Mouse (Mus musculus) liver, embryonic 16.5 days (tissue): ENCODE data around the gene Gca. TPM values are rescaled to one million over a fixed set of nuclear protein-coding genes. Genes with fewer than 3 reads are reported as not detected.

Experiments
- ATAC-seq: fragments of 200-750 bp; cut with Nextera tagmentation; 2 replicates; pipeline ENCODE4 v1.8.0; 2017; ENCODE audit warnings: low read depth, mild to moderate bottlenecking, moderate number of reproducible peaks, moderate library complexity
- H3K27ac ChIP-seq: fragments of 300-500 bp; sonication (generic); 2 replicates; pipeline ENCODE4 v1.5.1; 2014; ENCODE audit warnings: mild to moderate bottlenecking, low read length
- H3K27me3 ChIP-seq: fragments of 300-500 bp; sonication (generic); 2 replicates; pipeline ENCODE4 v1.6.1; 2014; ENCODE audit warnings: low read depth, low read length, mixed read lengths; ENCODE audit not compliant: control insufficient read depth, insufficient read depth
- H3K36me3 ChIP-seq: fragments of 300-500 bp; sonication (generic); 2 replicates; pipeline ENCODE4 v1.6.1; 2014; ENCODE audit warnings: mild to moderate bottlenecking; ENCODE audit not compliant: control insufficient read depth, insufficient read depth
- H3K4me1 ChIP-seq: fragments of 300-500 bp; sonication (generic); 2 replicates; pipeline ENCODE4 v1.6.1; 2014; ENCODE audit warnings: low read depth, low read length, mixed read lengths; ENCODE audit not compliant: control insufficient read depth
- H3K4me2 ChIP-seq: fragments of 300-500 bp; sonication (generic); 2 replicates; pipeline ENCODE4 v1.6.1; 2014; ENCODE audit warnings: low read depth, low read length, mixed read lengths
- H3K4me3 ChIP-seq: fragments of 300-500 bp; sonication (generic); 2 replicates; pipeline ENCODE4 v1.5.1; 2014; ENCODE audit warnings: low read depth, mild to moderate bottlenecking, low read length
- H3K9ac ChIP-seq: fragments of 300-500 bp; sonication (generic); 2 replicates; pipeline ENCODE4 v1.6.1; 2014; ENCODE audit warnings: low read depth, low read length
- H3K9me3 ChIP-seq: fragments of 300-500 bp; sonication (generic); replicated peaks from 2 replicates; pipeline ENCODE4 v1.6.1; 2016; ENCODE audit warnings: low read length; ENCODE audit not compliant: control insufficient read depth
- WGBS: fragments of 180-500 bp; shearing (Covaris S2); extraction: QIAGEN DNeasy Blood & Tissue Kit; methylation state at CpG from one replicate; pipeline ENCODE4 v1.1.7; 2014; ENCODE audit not compliant: insufficient replicate concordance; 5-methylcytosine and 5-hydroxymethylcytosine counted together
- polyA plus RNA-seq: library from polyadenylated mRNA; unstranded; fragments of >200 nt; fragmentation: Nextera tagmentation; extraction: Ambion mirVana; gene quantifications from 2 replicates; pipeline ENCODE4 v1.2.1, GENCODE M21; 2015

Gene Gca
- polyA plus RNA-seq = 5.5 and 5.7 TPM in 2 replicates

- peak within 1 kb of the TSS; percentile 71 for H3K4me3 ChIP-seq
- H3K36me3 ChIP-seq = no peaks in the 10 kb centered on the region
- WGBS = 1% methylated on average over 43 of the region's 43 CpGs
- H3K27ac ChIP-seq = no peak within 1 kb of the TSS
- H3K9ac ChIP-seq = peak within 1 kb of the TSS; percentile 60
- no peaks in the 10 kb centered on the region; the same call in 1 of the 2 replicates for H3K27me3 ChIP-seq
- ATAC-seq = peak; percentile 99
- H3K4me2 ChIP-seq = peak within 1 kb of the TSS; percentile 85
- H3K4me1 ChIP-seq = peaks cover 3% of the 10 kb centered on the region
- H3K9me3 ChIP-seq = no peaks in the 10 kb centered on the region
Observed at GRCm38 (mm10) chr2:62664135-62664670, at the start of gene Gca. Gene Gca (plus strand): TSS chr2:62664285.

DNA sequence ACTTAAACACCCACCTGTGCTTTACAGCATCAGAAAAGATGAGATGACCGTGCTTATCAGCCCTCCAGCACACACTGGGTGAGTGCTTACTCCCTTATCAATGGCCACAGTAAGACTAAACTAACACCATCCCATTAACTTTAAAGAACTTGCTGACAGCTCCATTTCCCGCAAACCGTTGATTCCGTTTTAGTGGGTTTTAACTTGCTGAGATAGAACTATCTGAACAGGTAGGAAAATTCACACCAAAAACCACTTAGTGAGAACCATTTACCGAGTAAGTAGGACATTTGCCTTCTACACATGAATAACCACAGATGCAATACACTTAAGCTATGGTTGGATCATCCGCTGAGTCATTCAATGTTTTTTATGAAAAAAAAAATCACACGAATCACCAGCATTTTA, 45.1 kb upstream of the Gca start:
- WGBS = 19% methylated on average over 7 of the region's 7 CpGs
- H3K4me3 ChIP-seq = no peak overlapping the region
- H3K36me3 ChIP-seq = no peaks in the 10 kb centered on the region
- H3K27ac ChIP-seq = peak overlapping the region; percentile 85
- H3K4me2 ChIP-seq = peak overlapping the region; percentile 31
- ATAC-seq = peak; percentile 99
- H3K9me3 ChIP-seq = no peaks in the 10 kb centered on the region
- H3K9ac ChIP-seq = no peak overlapping the region
- H3K4me1 ChIP-seq = peaks cover 16% of the 10 kb centered on the region
- H3K27me3 ChIP-seq = no peaks in the 10 kb centered on the region

DNA sequence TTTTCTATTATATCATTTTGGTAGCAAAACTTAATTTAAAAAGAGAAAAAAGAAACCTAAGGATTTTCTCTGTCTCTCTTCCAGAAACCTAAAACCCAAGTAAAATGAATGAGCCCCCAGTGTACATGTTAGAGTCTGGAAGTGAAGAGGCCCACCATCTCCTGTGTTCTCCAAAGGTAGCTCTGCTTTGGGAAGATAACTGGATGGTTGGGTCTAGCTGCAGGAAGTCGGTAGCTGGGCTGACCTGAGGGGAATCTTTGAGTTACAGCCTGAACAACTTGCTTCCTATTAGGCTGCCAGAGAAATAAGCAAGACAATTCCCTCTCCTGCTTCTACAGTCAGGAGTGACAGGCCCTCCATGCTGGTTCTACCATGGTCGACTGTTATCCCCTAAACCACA, 44.4 kb upstream of the Gca start:
- H3K27ac ChIP-seq = peak overlapping the region; percentile 93

DNA sequence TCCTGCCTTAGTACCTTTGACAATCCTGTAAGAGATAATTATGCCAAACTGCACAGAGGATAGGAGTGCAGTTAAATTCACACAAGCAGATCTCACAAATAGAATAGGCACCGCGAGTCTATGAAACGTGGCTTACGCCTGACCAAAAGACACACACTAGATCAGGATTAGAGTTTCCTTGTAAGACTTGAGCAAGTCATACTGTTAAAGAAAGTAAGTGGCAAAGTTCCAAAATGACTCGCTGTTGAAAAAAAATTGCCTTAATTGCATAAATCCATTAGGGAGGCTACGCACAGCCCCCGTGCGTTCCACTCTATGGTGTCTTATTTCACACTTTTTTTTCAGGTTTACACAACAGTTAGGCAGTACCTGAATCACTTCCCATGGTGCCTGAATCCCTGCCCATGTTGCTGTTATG, 41.1 kb upstream of the Gca start:
- H3K4me3 ChIP-seq = no peak overlapping the region
- H3K36me3 ChIP-seq = no peaks in the 10 kb centered on the region
- no peaks in the 10 kb centered on the region for H3K9me3 ChIP-seq
- H3K27me3 ChIP-seq = no peaks in the 10 kb centered on the region
- no peak overlapping the region for H3K4me2 ChIP-seq
- H3K9ac ChIP-seq = no peak overlapping the region
- 72% methylated on average over 8 of the region's 8 CpGs for WGBS
- H3K4me1 ChIP-seq = peaks cover 8% of the 10 kb centered on the region
- H3K27ac ChIP-seq = no peak overlapping the region
- ATAC-seq = no peak

More for the DNA sequence above, 44.4 kb upstream of the Gca start:
- Histone ChIP-seq H3K36me3 (no peaks in the 10 kb centered on the region), H3K4me3 (peak overlapping the region; percentile 23; the same call in 1 of the 2 replicates), H3K4me2 (peak overlapping the region; percentile 34), H3K27me3 (no peaks in the 10 kb centered on the region), H3K9me3 (no peaks in the 10 kb centered on the region), H3K4me1 (peaks cover 16% of the 10 kb centered on the region), H3K9ac (peak overlapping the region; percentile 46; the same call in 1 of the 2 replicates)
- 14% methylated on average over 2 of the region's 2 CpGs for WGBS
- ATAC-seq = peak; percentile 79

GRCm38 (mm10) chr2:62627728-62628127, 36.4 kb upstream of the Gca start:
- no peak for ATAC-seq
- Histone ChIP-seq H3K27ac (no peak overlapping the region), H3K36me3 (no peaks in the 10 kb centered on the region; the same call in 1 of the 2 replicates), H3K4me3 (no peak overlapping the region), H3K4me2 (no peak overlapping the region), H3K9ac (no peak overlapping the region), H3K27me3 (no peaks in the 10 kb centered on the region), H3K9me3 (no peaks in the 10 kb centered on the region), H3K4me1 (no peaks in the 10 kb centered on the region)
- WGBS = 7% methylated on average over 5 of the region's 5 CpGs

- Histone ChIP-seq H3K27ac (no peak overlapping the region), H3K4me2 (no peak overlapping the region), H3K36me3 (no peaks in the 10 kb centered on the region; the same call in 1 of the 2 replicates), H3K4me1 (no peaks in the 10 kb centered on the region), H3K4me3 (no peak overlapping the region), H3K27me3 (no peaks in the 10 kb centered on the region), H3K9me3 (no peaks in the 10 kb centered on the region), H3K9ac (no peak overlapping the region)
- WGBS = 84% methylated on average over 5 of the region's 5 CpGs
- no peak for ATAC-seq
Observed at GRCm38 (mm10) chr2:62628356-62628755, 35.7 kb upstream of the Gca start.

GRCm38 (mm10) chr2:62630446-62630845, 33.6 kb upstream of the Gca start:
- WGBS = 12% methylated on average over 6 of the region's 6 CpGs
- Histone ChIP-seq H3K27ac (no peak overlapping the region), H3K9me3 (no peaks in the 10 kb centered on the region), H3K4me3 (no peak overlapping the region), H3K27me3 (no peaks in the 10 kb centered on the region), H3K4me2 (no peak overlapping the region), H3K9ac (no peak overlapping the region), H3K4me1 (no peaks in the 10 kb centered on the region), H3K36me3 (no peaks in the 10 kb centered on the region; the same call in 1 of the 2 replicates)
- peak; percentile 35; the same call in 1 of the 2 replicates for ATAC-seq

- Histone ChIP-seq H3K36me3 (no peaks in the 10 kb centered on the region), H3K4me2 (no peak overlapping the region), H3K4me1 (peaks cover 10% of the 10 kb centered on the region; the same call in 1 of the 2 replicates), H3K27ac (no peak overlapping the region), H3K27me3 (no peaks in the 10 kb centered on the region), H3K9me3 (no peaks in the 10 kb centered on the region), H3K9ac (no peak overlapping the region), H3K4me3 (no peak overlapping the region)
- no peak for ATAC-seq
- WGBS = 57% methylated on average over 2 of the region's 2 CpGs
Observed at GRCm38 (mm10) chr2:62639869-62640268, 24.2 kb upstream of the Gca start.

DNA sequence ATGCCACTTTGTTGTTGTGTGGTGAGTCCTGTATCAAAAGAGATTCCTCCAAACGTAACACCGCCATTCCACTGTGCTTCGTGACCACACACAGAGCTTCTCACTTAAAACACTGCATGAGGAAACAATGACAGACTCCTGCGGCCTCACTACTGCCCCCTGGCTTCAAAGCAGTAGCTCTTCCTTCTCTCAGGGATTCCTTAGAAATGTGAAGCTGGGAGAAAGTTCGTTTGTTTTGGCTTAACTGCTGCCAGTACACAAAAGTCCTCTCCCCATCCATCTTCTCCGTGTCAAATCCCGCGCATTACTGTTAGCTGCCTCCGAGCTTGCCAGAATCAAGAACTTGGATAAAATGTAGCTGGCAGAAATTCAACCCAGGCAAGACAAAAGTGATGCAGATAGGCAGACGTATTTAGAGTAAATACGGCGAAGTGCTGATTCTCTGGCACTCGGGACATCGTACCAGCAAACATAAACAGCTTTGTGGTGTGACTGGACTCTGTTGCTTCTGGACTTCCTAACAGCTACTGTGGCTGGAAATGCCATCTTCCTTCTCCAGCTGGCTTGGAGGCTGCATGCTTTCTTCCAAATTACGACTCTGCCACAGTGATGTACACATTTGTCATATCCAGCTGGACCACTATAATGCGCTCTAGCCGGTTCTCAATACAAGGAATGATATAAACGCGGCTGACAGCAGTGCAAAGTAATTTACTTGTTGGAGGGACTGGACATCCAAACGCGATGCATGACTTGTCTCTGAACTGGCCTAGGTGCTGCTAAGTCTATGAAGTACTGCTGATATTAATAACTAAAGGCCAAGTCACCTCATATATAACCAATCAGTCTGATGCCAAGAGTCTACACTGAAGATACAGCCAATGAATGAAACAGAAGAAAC, 20.4 kb upstream of the Gca start:
- Histone ChIP-seq H3K9me3 (no peaks in the 10 kb centered on the region), H3K4me2 (peak overlapping the region; percentile 42), H3K27ac (no peak overlapping the region), H3K4me3 (peak overlapping the region; percentile 19; the same call in 1 of the 2 replicates), H3K36me3 (no peaks in the 10 kb centered on the region), H3K4me1 (peaks cover 16% of the 10 kb centered on the region), H3K27me3 (no peaks in the 10 kb centered on the region), H3K9ac (peak overlapping the region; percentile 20; the same call in 1 of the 2 replicates)
- ATAC-seq = no peak
- 48% methylated on average over 21 of the region's 21 CpGs for WGBS
